Mouse (Mus musculus) midbrain, embryonic 12.5 days (tissue): ENCODE results near the gene Lyz1. TPM values are rescaled to one million over a fixed set of nuclear protein-coding genes. Genes with fewer than 3 reads are reported as not detected.
"Not testable (repeated sequence)": the region's sequence is repeated elsewhere in the genome, so short reads cannot be mapped to it uniquely, and the experiment has no call there.

Experiments used
- ATAC-seq: fragments of 200-750 bp; cut with Nextera tagmentation; 2 replicates; pipeline ENCODE4 v1.8.0; 2017; ENCODE audit warnings: low read depth, moderate TSS enrichment, moderate library complexity; ENCODE audit not compliant: low FRiP score
- H3K27ac ChIP-seq: fragments of 300-500 bp; sonication (generic); replicated peaks from 2 replicates; pipeline ENCODE4 v1.5.1; 2016; ENCODE audit warnings: mild to moderate bottlenecking
- H3K27me3 ChIP-seq: fragments of 300-500 bp; sonication (generic); 2 replicates; pipeline ENCODE4 v1.6.1; 2016; ENCODE audit warnings: mild to moderate bottlenecking
- H3K36me3 ChIP-seq: fragments of 300-500 bp; sonication (generic); 2 replicates; pipeline ENCODE4 v1.6.1; 2016
- H3K4me1 ChIP-seq: fragments of 300-500 bp; sonication (generic); 2 replicates; pipeline ENCODE4 v1.6.1; 2016
- H3K4me2 ChIP-seq: fragments of 300-500 bp; sonication (generic); replicated peaks from 2 replicates; pipeline ENCODE4 v1.6.1; 2016; ENCODE audit warnings: mild to moderate bottlenecking, moderate library complexity
- H3K4me3 ChIP-seq: fragments of 300-500 bp; sonication (generic); 2 replicates; pipeline ENCODE4 v1.5.1; 2016; ENCODE audit warnings: mild to moderate bottlenecking
- H3K9ac ChIP-seq: fragments of 300-500 bp; sonication (generic); replicated peaks from 2 replicates; pipeline ENCODE4 v1.6.1; 2016; ENCODE audit warnings: mild to moderate bottlenecking, moderate library complexity
- H3K9me3 ChIP-seq: fragments of 300-500 bp; sonication (generic); 2 replicates; pipeline ENCODE4 v1.6.1; 2016; ENCODE audit warnings: mild to moderate bottlenecking
- WGBS: fragments of 180-500 bp; shearing (Covaris S2); methylation state at CpG from one replicate; pipeline ENCODE4 v1.1.7; 2016; 5-methylcytosine and 5-hydroxymethylcytosine counted together
- polyA plus RNA-seq: library from polyadenylated mRNA; unstranded; fragments of >200 nt; fragmentation: Nextera tagmentation; extraction: Ambion mirVana; gene quantifications from 2 replicates; pipeline ENCODE4 v1.2.1, GENCODE M21; 2016

The Lyz1 gene
- polyA plus RNA-seq, 1 experiment from 2014 or later, result not detected

DNA sequence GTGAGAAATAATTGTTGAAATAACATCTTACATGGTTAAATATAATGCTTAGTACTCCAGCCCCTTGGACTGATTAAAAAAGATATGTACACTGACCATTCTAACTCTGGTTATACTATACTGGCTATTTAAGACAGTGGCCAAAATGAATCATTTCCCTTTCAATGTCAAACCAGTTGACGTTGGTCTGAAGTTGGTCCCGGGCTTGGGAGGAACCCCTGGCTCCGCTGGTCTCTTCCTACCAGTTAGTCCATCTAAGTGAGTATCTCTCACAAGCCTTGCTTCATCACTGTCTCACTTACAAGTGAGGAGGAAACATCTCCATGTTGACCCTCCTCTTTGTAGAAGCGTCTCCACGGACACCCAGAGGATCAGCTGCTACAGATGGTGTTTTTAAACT lies 11.7 kb upstream of the Lyz1 start:
- H3K27ac ChIP-seq, result no peak overlapping the region
- H3K4me2 ChIP-seq, result no peak overlapping the region
- no peak overlapping the region for H3K4me3 ChIP-seq
- ATAC-seq, result no peak
- no peaks in the 10 kb centered on the region for H3K27me3 ChIP-seq
- H3K36me3 ChIP-seq, result no peaks in the 10 kb centered on the region
- H3K4me1 ChIP-seq, result no peaks in the 10 kb centered on the region
- H3K9ac ChIP-seq, result no peak overlapping the region
- H3K9me3 ChIP-seq, result no peaks in the 10 kb centered on the region
- WGBS, result 93% methylated on average over 5 of the region's 5 CpGs

DNA sequence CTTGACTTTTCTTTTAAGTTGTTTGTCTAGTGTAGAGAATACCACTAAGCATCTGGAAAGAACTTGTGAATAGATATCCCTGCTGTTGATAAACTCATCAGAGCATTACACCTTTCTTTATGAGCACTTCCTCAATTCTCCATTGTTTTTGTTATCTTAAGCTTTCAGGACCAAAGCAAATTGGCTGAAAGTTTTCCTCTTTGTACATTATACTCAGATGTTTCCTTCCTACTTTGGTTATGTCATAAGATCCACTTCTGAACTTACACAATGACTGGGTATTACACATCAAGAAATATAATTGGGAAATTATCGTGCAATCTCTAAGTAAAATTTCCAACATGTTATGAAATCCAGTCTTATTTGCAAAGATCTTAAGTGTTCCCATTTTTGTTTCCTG lies 9.0 kb upstream of the Lyz1 start:
- 94% methylated on average over 1 of the region's 1 CpGs for WGBS
- H3K9ac ChIP-seq, result no peak overlapping the region
- no peak overlapping the region for H3K4me2 ChIP-seq
- H3K9me3 ChIP-seq, result no peaks in the 10 kb centered on the region
- H3K4me1 ChIP-seq, result no peaks in the 10 kb centered on the region
- H3K4me3 ChIP-seq, result no peak overlapping the region
- H3K27me3 ChIP-seq, result no peaks in the 10 kb centered on the region
- no peak for ATAC-seq
- no peaks in the 10 kb centered on the region for H3K36me3 ChIP-seq
- no peak overlapping the region for H3K27ac ChIP-seq

DNA sequence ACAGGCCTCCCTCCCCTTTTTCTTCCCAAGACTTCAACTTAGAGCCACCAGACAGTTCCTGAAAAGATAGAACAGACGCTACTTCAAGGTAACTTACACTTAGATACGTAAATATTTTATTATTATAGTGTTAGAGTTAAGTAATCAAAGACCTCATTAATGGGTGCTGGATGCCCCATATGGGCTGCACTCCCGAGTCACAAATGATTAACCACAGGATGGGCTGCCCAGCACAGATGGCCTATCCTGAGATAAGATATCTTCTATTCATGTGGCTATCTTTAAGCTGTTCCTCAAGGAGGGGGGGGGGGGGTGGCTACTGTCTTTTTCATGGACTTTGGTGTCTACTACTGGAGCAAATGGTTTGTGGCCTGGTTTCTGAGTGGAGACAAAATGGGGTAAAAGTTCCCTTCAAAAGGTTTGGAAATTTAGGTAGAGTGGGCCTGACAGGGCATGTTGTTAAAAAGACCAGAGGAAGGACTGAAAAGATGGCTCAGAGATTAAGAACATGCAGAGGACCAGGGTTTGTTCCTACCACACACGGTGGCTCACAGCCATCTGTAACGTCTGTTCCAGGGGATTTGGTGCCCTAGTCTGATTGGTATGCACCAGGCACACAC lies 7.3 kb upstream of the Lyz1 start:
- ATAC-seq, result no peak
- H3K27ac ChIP-seq, result no peak overlapping the region

DNA sequence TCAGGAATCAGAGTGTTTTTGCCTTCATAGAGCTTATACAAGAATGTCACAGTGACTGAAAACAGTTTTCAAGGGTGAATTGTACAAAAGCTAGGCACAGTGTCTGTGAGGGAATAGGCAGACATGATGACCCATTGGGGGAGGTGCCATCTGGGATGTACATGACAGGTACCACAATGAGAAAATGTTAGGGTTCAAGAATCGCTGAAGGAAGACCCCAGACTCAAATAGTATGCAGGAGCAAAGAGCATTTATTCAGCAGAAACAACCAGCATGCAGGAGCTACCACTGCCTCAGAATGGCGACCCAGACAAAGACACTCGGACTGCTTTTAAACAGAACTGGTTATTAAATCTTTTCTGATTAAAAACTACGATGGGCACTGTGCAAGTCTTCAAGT lies 6.4 kb upstream of the Lyz1 start:
- no peak overlapping the region for H3K9ac ChIP-seq
- H3K9me3 ChIP-seq, result no peaks in the 10 kb centered on the region
- no peaks in the 10 kb centered on the region for H3K36me3 ChIP-seq
- no peaks in the 10 kb centered on the region for H3K27me3 ChIP-seq
- no peaks in the 10 kb centered on the region for H3K4me1 ChIP-seq
- ATAC-seq, result no peak
- 90% methylated on average over 4 of the region's 4 CpGs for WGBS
- H3K4me2 ChIP-seq, result no peak overlapping the region
- H3K27ac ChIP-seq, result no peak overlapping the region
- H3K4me3 ChIP-seq, result no peak overlapping the region

More for the DNA sequence above, 7.3 kb upstream of the Lyz1 start:
- no peaks in the 10 kb centered on the region for H3K4me1 ChIP-seq
- no peak overlapping the region for H3K4me3 ChIP-seq
- no peaks in the 10 kb centered on the region for H3K27me3 ChIP-seq
- no peaks in the 10 kb centered on the region for H3K36me3 ChIP-seq
- H3K9ac ChIP-seq, result no peak overlapping the region
- 88% methylated on average over 5 of the region's 5 CpGs for WGBS
- no peak overlapping the region for H3K4me2 ChIP-seq
- no peaks in the 10 kb centered on the region for H3K9me3 ChIP-seq

DNA sequence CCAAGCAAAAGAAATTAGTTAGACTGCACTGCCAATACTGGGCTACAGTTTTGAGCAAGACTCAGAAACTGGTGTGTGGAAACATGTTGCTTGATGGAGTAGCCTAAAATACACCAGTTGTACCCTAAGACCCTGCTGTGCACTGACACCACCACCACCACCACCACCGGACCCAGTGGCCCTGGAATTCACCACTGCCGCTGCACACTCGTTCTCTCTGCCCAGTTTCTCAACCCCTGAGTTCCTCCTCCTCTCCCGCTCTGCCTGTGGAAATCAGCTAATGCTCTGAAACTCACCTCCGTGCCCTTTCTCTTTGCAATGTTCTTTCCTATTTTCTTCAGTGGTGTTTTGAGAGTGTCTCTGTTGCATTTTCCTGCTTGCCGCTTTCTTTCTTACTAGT lies 5.7 kb upstream of the Lyz1 start:
- H3K9ac ChIP-seq, result no peak overlapping the region
- H3K4me2 ChIP-seq, result no peak overlapping the region
- H3K9me3 ChIP-seq, result no peaks in the 10 kb centered on the region
- 92% methylated on average over 6 of the region's 6 CpGs for WGBS
- no peak overlapping the region for H3K27ac ChIP-seq
- no peak overlapping the region for H3K4me3 ChIP-seq
- no peaks in the 10 kb centered on the region for H3K36me3 ChIP-seq
- no peaks in the 10 kb centered on the region for H3K27me3 ChIP-seq
- ATAC-seq, result no peak
- H3K4me1 ChIP-seq, result no peaks in the 10 kb centered on the region

DNA sequence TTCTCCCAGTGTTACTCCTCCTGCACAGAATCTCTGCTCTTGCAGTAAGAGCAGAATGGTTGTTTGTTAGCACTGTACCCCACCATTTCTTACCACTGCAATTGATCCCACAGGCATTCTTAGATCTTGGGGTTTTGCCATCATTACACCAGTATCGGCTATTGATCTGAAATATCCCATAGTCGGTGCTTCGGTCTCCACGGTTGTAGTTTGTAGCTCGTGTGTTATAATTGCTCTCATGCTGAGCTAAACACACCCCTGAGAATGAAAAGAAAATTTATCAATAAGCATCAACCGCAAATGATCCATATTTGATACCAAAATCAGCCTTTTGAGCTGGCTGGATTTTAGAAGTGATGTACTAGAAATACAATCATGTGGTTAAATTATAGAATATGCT lies 1.7 kb downstream of the Lyz1 start:
- WGBS, result 92% methylated on average over 6 of the region's 6 CpGs
- not testable (repeated sequence) for ATAC-seq, H3K27me3 ChIP-seq, H3K36me3 ChIP-seq, H3K9ac ChIP-seq, H3K9me3 ChIP-seq, H3K4me1 ChIP-seq, H3K4me3 ChIP-seq, H3K4me2 ChIP-seq, H3K27ac ChIP-seq

DNA sequence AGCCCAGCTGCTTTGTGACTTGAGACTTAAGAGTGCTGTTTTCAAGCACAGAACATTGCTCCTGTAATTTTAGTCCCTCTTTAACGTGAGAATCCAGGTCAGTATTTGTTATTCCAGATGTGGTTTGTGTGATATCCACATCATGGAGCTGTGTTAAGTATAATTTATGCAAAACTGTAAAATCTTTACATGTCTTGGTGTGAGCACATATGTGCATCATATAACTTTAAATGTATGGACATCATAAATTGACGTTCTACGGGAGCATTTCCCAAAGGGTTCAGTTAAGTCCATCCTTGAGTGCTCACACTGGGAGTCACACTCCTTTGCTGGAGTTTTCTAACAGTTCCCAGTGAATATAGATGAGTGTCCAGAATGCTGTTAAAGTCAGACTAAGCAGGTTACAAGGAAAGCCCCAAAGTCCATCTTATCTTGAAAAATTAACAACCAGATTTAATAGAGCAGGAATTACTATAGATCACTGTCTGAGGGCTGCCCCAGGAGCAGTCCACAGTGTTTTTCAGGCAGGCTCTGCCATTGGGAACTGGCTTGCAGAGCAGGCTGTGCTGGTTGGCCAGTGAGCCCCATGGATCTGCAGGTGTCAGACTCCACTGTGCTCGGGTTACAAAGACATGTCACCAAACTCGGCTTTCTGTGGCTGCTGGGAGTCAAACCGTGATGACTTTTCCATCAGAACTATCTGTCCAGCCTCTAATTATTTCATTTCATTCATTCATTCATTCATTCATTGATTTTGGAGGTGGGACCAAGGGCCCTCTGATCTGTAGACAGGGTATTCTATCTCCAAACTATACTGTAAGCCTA lies 2.4 kb downstream of the Lyz1 start:
- ATAC-seq, result no peak
- 54% methylated on average over 6 of the region's 6 CpGs for WGBS
- H3K4me2 ChIP-seq, result no peak overlapping the region
- H3K9me3 ChIP-seq, result no peaks in the 10 kb centered on the region
- no peak overlapping the region for H3K27ac ChIP-seq
- no peaks in the 10 kb centered on the region for H3K27me3 ChIP-seq
- H3K4me1 ChIP-seq, result no peaks in the 10 kb centered on the region
- H3K36me3 ChIP-seq, result no peaks in the 10 kb centered on the region
- H3K4me3 ChIP-seq, result no peak overlapping the region
- H3K9ac ChIP-seq, result no peak overlapping the region

DNA sequence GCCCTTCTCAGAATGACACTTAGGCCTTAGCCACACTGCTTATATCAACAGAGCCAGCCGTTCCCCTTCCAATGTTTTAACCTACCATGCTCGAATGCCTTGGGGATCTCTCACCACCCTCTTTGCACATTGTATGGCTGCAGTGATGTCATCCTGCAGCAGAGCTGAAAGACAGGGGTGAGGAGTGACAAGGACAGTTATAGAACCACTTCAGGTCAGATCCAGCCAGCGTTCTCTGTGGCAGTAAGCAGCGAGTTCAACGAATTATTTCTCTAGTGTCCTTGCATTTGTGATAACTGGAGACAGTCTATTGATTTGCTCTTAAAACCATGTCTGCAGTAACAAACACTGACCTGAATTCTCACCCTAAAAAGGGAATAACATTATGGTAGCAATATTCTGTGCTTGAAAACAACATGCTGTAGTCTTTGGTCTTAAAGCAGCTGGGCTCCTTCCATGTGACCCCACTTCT lies 3.6 kb downstream of the Lyz1 start:
- H3K27me3 ChIP-seq, H3K4me1 ChIP-seq, H3K36me3 ChIP-seq, H3K9me3 ChIP-seq, H3K4me3 ChIP-seq, H3K27ac ChIP-seq, H3K9ac ChIP-seq, ATAC-seq, H3K4me2 ChIP-seq: not testable (repeated sequence)
- 89% methylated on average over 5 of the region's 5 CpGs for WGBS

DNA sequence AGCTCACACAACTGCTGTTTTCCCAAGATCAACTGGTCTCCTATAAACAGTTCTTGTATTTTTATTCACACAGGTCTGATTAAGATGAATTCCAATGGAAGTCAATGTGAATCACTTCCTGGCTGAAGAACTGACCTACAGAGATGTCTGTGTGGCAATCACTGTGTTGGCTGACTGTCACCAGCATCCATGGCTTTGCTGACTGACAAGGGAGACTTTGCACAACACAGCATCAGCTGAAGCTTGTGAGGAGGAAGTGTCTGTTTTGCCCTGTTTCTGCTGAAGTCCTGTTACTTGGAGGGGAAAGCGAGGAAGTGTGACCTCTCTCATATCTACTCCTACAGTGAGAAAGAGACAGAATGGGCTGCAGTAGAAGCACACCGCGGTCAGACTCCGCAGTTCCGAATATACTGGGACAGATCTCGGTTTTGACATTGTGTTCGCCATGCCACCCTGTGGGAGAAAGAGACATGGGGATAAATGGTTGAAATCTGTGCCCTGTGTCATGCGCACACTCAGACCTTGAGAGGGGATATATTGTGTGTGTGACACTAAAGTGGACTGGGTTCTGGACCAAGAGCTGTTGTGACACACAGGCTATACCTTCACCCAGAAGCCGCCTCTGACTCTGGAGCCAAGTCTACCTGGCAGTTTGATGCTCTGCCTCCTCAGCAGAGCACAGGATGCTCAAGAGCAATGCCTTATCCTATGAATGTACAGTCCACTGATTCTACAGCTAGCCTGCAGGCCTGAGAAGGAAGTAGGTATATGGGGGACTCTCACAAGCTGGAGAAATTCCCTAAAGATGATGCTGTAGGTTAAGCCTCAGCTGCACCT lies 4.3 kb downstream of the Lyz1 start:
- Histone ChIP-seq H3K4me1 (no peaks in the 10 kb centered on the region), H3K4me3 (no peak overlapping the region), H3K36me3 (no peaks in the 10 kb centered on the region), H3K27me3 (no peaks in the 10 kb centered on the region), H3K27ac (no peak overlapping the region), H3K4me2 (no peak overlapping the region), H3K9ac (no peak overlapping the region), H3K9me3 (no peaks in the 10 kb centered on the region)
- 95% methylated on average over 9 of the region's 9 CpGs for WGBS
- no peak for ATAC-seq

DNA sequence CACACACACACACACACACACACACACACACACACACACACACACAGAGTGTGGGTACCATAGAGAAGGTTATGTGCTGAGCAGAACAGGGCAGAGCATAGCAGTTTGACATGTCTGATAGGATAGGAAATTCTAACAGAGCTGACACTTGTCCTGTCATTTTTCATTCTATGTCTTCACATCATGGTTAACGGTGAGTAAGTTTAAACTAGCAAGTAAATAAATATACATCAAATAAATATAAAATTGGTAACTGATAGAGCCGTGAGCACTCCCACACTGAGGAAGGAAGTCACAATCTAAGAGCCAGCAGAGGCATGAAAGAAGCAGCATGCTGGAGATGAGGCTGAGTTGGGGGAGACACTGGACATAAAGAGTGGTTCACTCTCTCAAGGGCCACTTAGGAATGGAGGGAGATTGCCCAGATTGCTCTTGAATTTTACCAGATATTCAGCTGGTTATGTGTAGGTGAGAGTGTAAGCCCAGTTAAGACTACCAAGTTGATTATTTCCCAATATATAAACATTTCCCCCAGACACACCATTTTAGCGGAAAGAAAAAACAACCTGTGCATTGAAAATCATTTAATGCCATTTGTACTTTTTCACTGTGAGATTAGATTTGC lies 5.3 kb downstream of the Lyz1 start:
- Histone ChIP-seq H3K27ac (no peak overlapping the region), H3K4me1 (no peaks in the 10 kb centered on the region), H3K36me3 (no peaks in the 10 kb centered on the region), H3K4me2 (no peak overlapping the region), H3K4me3 (no peak overlapping the region), H3K27me3 (no peaks in the 10 kb centered on the region), H3K9ac (no peak overlapping the region), H3K9me3 (no peaks in the 10 kb centered on the region)
- 86% methylated on average over 3 of the region's 3 CpGs for WGBS
- ATAC-seq, result no peak

DNA sequence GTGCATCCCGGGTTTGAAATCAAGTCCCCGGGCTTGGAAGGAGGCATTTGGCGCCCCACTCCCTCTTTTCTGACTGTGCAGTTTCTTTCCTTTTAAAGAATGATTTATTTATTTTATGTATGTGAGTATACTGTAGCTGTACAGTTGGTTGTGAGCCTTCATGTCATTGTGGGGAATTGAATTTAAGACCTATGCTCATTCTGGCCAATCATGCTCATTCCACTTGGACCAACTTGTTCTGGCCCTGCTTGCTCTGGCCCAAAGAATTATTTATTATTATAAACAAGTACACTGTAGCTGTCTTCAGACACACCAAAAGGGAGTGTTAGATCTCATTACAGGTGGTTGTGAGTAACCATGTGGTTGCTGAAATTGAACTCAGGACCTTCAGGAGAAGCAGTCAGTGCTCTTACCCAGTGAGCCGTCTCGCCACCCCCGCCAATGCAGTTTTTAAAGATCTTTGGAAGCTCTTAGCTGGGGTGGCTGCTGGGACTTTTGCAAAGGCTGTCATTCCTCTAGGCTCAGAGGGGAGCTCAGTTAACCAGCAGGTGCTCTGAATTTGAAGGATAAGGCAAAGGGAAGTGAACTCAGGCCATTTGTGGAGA lies 6.2 kb downstream of the Lyz1 start:
- no peaks in the 10 kb centered on the region for H3K36me3 ChIP-seq
- no peaks in the 10 kb centered on the region for H3K9me3 ChIP-seq
- 91% methylated on average over 6 of the region's 6 CpGs for WGBS
- H3K4me1 ChIP-seq, result no peaks in the 10 kb centered on the region
- H3K9ac ChIP-seq, result no peak overlapping the region
- no peak overlapping the region for H3K4me3 ChIP-seq
- H3K27ac ChIP-seq, result no peak overlapping the region
- H3K4me2 ChIP-seq, result no peak overlapping the region
- no peak for ATAC-seq
- H3K27me3 ChIP-seq, result no peaks in the 10 kb centered on the region
